Mouse (Mus musculus): ENCODE measurements around the gene Kcnj6. TPM values are rescaled to one million over a fixed set of nuclear protein-coding genes. Genes with fewer than 3 reads are reported as not detected.

Gene Kcnj6
- polyA plus RNA-seq, 1 experiment, result not detected

DNA sequence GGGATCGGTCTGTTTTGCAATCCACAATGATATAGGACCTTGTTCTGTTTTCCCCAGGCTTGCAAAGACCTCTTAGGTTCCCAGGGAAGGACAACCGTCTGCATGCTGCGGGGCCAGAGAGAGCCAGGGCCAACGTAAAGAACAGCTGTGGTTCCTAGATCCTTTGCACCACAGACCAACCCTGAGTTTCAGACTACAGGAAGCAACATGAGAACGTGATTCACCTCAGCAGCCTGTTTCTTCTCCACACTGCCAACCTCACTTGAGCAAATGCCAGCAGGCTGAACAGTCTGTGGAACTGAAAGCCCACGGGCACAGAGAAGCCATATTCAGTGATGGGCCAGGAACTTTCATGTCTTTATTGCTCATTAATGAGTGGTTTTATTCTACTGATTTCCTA is 241.1 kb downstream of the Kcnj6 start:
- Histone ChIP-seq H3K4me3 (ENCODE audit: insufficient read depth, poor library complexity, severe bottlenecking) (no peak overlapping the region), H3K27me3 (ENCODE audit: control insufficient read depth, insufficient read depth, insufficient read length) (peaks cover 11% of the 10 kb centered on the region), H3K36me3 (ENCODE audit: control insufficient read depth, insufficient read depth) (no peaks in the 10 kb centered on the region), H3K79me3 (ENCODE audit: low read depth) (no peaks in the 10 kb centered on the region), H3ac (ENCODE audit: control insufficient read depth, insufficient read length, low read depth) (no peak overlapping the region), H3K79me2 (ENCODE audit: control insufficient read depth, insufficient read depth) (no peaks in the 10 kb centered on the region)
- TF ChIP-seq CEBPB (IDR thresholded peaks at IDR 0.05; ENCODE audit: low read depth) (no peak), USF1 (IDR thresholded peaks at IDR 0.05; ENCODE audit: low read depth) (no peak), MYOG (IDR thresholded peaks at IDR 0.05; ENCODE audit: control insufficient read depth, extremely low read depth, insufficient read length) (no peak), MAX (IDR thresholded peaks at IDR 0.05) (no peak), MYOD1 (IDR thresholded peaks at IDR 0.05; ENCODE audit: control insufficient read depth, insufficient read length, low read depth) (no peak), CTCF (IDR thresholded peaks at IDR 0.05; ENCODE audit: control insufficient read depth, insufficient read depth, insufficient read length) (no peak), FOSL1 (IDR thresholded peaks at IDR 0.05; ENCODE audit: insufficient read depth, low read length, poor library complexity, severe bottlenecking) (no peak)

DNA sequence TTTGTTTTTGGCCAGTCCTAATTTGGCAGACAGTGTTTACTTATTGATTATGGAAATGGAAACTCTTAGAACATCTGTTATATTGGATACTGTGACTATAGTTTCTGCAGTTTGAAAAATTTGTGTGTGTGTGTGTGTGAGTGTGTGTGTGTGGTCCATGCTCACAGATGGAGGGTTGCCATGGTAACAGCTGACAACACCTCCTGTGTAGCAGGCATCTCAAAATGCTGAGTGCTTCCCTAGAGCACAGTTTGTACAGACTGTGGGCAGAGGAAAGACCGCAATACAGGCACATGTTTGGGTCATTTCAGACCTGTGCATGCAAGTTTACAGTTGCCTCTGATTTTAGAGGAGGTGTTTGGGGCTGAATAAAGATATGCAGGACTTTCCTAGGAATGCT is 244.0 kb downstream of the Kcnj6 start:
- H3K4me3 ChIP-seq (ENCODE audit: insufficient read depth, poor library complexity, severe bottlenecking), result no peak overlapping the region
- no peak for TF ChIP-seq CTCF (IDR thresholded peaks at IDR 0.05; ENCODE audit: control insufficient read depth, insufficient read depth, insufficient read length)
- H3ac ChIP-seq (ENCODE audit: control insufficient read depth, insufficient read length, low read depth), result no peak overlapping the region
- H3K36me3 ChIP-seq (ENCODE audit: control insufficient read depth, insufficient read depth), result no peaks in the 10 kb centered on the region
- peaks cover 23% of the 10 kb centered on the region for H3K27me3 ChIP-seq (ENCODE audit: control insufficient read depth, insufficient read depth, insufficient read length)
- no peaks in the 10 kb centered on the region for H3K79me2 ChIP-seq (ENCODE audit: control insufficient read depth, insufficient read depth)
- no peaks in the 10 kb centered on the region for H3K79me3 ChIP-seq (ENCODE audit: low read depth)

DNA sequence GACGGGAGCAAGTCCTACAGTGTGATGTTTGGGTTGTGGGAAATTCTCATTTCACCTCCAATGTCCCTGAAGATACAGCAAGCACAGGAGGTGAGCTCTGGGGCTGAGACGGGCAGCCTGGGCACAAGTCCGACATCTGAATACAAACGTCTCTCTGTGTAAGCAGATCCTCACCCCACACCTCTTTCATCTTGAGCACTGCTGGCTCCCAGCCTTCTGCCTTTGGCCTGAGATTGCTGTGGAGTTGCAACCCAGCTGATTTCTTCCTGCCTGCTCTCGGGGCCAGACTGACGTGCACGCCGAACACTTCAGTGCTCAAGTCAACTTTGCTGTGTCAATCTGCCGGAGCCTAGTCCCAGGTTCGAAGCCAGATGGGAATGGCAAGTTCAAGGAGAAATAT is 244.7 kb downstream of the Kcnj6 start:
- Histone ChIP-seq H3K4me3 (ENCODE audit: insufficient read depth, poor library complexity, severe bottlenecking) (no peak overlapping the region), H3K36me3 (ENCODE audit: control insufficient read depth, insufficient read depth) (no peaks in the 10 kb centered on the region), H3K27me3 (ENCODE audit: control insufficient read depth, insufficient read depth, insufficient read length) (peaks cover 26% of the 10 kb centered on the region), H3K79me2 (ENCODE audit: control insufficient read depth, insufficient read depth) (no peaks in the 10 kb centered on the region), H3ac (ENCODE audit: control insufficient read depth, insufficient read length, low read depth) (no peak overlapping the region), H3K79me3 (ENCODE audit: low read depth) (no peaks in the 10 kb centered on the region)
- TF ChIP-seq CTCF (IDR thresholded peaks at IDR 0.05; ENCODE audit: control insufficient read depth, insufficient read depth, insufficient read length) (no peak), CEBPB (IDR thresholded peaks at IDR 0.05; ENCODE audit: low read depth) (no peak), FOSL1 (IDR thresholded peaks at IDR 0.05; ENCODE audit: insufficient read depth, low read length, poor library complexity, severe bottlenecking) (no peak), MYOD1 (IDR thresholded peaks at IDR 0.05; ENCODE audit: control insufficient read depth, insufficient read length, low read depth) (no peak), MAX (IDR thresholded peaks at IDR 0.05) (no peak), USF1 (IDR thresholded peaks at IDR 0.05; ENCODE audit: low read depth) (no peak), MYOG (IDR thresholded peaks at IDR 0.05; ENCODE audit: control insufficient read depth, extremely low read depth, insufficient read length) (no peak)

DNA sequence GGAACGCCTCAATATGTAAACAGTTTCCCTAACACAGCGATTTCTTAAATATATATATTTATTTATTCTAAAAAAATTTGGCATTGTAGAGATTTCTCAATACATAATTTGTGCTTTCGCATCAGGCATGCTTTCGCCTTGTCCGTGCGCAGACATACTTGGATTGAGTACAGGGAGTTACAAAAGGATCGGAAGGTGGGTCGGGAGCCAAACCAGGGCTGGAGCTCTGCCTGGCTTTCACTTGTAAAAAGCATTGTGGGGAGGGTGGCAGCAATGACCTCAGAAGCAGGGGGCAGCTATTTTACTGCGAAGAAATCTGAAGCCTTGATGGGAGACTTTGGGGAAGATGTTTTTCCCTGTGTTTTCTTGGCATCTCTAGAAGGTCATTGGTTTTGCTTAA is 252.5 kb downstream of the Kcnj6 start:
- no peak overlapping the region for H3K4me3 ChIP-seq (ENCODE audit: insufficient read depth, poor library complexity, severe bottlenecking)
- no peaks in the 10 kb centered on the region for H3K79me2 ChIP-seq (ENCODE audit: control insufficient read depth, insufficient read depth)
- H3K27me3 ChIP-seq (ENCODE audit: control insufficient read depth, insufficient read depth, insufficient read length), result peaks cover 22% of the 10 kb centered on the region
- TF ChIP-seq MAX (IDR thresholded peaks at IDR 0.05), result no peak
- no peak for TF ChIP-seq FOSL1 (IDR thresholded peaks at IDR 0.05; ENCODE audit: insufficient read depth, low read length, poor library complexity, severe bottlenecking)
- no peaks in the 10 kb centered on the region for H3K36me3 ChIP-seq (ENCODE audit: control insufficient read depth, insufficient read depth)
- H3ac ChIP-seq (ENCODE audit: control insufficient read depth, insufficient read length, low read depth), result no peak overlapping the region
- no peaks in the 10 kb centered on the region for H3K79me3 ChIP-seq (ENCODE audit: low read depth)

DNA sequence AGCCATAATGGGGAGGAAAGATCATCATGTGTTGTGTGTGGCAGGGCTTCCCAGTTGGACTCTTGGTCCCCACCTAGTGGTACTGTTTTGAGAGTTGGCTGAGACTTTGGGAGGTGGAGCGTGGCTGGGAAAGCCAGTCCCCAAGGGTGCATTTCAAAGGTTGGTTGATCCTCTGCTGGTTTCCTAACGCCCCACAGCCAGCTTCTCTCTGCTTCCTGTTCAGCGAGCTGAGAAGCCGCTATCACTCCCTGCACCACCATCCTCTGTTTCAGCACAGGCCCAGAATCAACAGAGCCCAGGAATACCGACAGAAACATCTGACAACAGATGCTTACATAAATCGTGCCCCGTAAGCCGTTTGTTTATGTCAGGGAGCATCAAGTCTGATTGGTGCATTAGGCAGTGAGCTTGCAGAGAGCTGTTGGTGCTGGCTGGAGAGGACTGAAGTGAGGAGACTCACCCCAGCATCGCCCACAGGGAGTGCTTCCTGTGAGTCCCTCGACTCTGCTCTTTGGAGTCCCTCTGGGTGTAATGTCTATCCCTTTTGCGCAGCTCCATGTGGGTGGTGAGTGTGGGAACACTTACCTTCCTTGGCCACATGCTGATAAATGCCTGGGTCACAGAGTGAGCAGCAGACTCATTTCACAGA is 253.5 kb downstream of the Kcnj6 start:
- TF ChIP-seq CTCF (IDR thresholded peaks at IDR 0.05; ENCODE audit: control insufficient read depth, insufficient read depth, insufficient read length) (no peak), FOSL1 (IDR thresholded peaks at IDR 0.05; ENCODE audit: insufficient read depth, low read length, poor library complexity, severe bottlenecking) (no peak), MYOG (IDR thresholded peaks at IDR 0.05; ENCODE audit: control insufficient read depth, extremely low read depth, insufficient read length) (no peak), MAX (IDR thresholded peaks at IDR 0.05) (no peak), MYOD1 (IDR thresholded peaks at IDR 0.05; ENCODE audit: control insufficient read depth, insufficient read length, low read depth) (no peak), USF1 (IDR thresholded peaks at IDR 0.05; ENCODE audit: low read depth) (no peak), CEBPB (IDR thresholded peaks at IDR 0.05; ENCODE audit: low read depth) (no peak)
- H3K4me3 ChIP-seq (ENCODE audit: insufficient read depth, poor library complexity, severe bottlenecking), result no peak overlapping the region
- no peak overlapping the region for H3ac ChIP-seq (ENCODE audit: control insufficient read depth, insufficient read length, low read depth)

DNA sequence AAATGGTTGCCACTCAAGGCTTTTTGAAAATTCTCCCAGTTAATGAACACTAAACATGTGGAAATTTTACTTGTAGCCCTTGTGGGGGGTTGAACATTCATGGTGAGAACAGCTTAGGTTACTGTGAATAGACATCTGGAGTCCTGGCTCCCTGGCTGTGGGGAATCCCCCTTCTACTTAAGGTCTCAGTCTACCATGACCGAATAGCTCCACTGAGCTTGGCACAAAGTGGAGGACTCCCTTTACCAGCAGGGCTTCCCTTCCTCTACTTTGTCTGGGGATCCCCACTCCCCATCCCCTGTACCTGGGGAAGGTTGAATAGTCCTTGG is 260.2 kb downstream of the Kcnj6 start:
- Histone ChIP-seq H3K27me3 (ENCODE audit: control insufficient read depth, insufficient read depth, insufficient read length) (peaks cover 14% of the 10 kb centered on the region), H3K79me3 (ENCODE audit: low read depth) (no peaks in the 10 kb centered on the region), H3ac (ENCODE audit: control insufficient read depth, insufficient read length, low read depth) (no peak overlapping the region), H3K36me3 (ENCODE audit: control insufficient read depth, insufficient read depth) (no peaks in the 10 kb centered on the region), H3K79me2 (ENCODE audit: control insufficient read depth, insufficient read depth) (no peaks in the 10 kb centered on the region), H3K4me3 (ENCODE audit: insufficient read depth, poor library complexity, severe bottlenecking) (no peak overlapping the region)
- TF ChIP-seq MAX (IDR thresholded peaks at IDR 0.05), result peak; percentile 53
- no peak for TF ChIP-seq CTCF (IDR thresholded peaks at IDR 0.05; ENCODE audit: control insufficient read depth, insufficient read depth, insufficient read length)

More for the DNA sequence above, 253.5 kb downstream of the Kcnj6 start:
- H3K36me3 ChIP-seq (ENCODE audit: control insufficient read depth, insufficient read depth), result no peaks in the 10 kb centered on the region
- no peaks in the 10 kb centered on the region for H3K79me2 ChIP-seq (ENCODE audit: control insufficient read depth, insufficient read depth)
- peaks cover 22% of the 10 kb centered on the region for H3K27me3 ChIP-seq (ENCODE audit: control insufficient read depth, insufficient read depth, insufficient read length)
- H3K79me3 ChIP-seq (ENCODE audit: low read depth), result no peaks in the 10 kb centered on the region
